Mouse (Mus musculus) forebrain, embryonic 12.5 days (tissue): Measurements from ENCODE around the gene Hist1h3b. TPM values are rescaled to one million over a fixed set of nuclear protein-coding genes. Genes with fewer than 3 reads are reported as not detected.
"Not testable (repeated sequence)": the region's sequence is repeated elsewhere in the genome, so short reads cannot be mapped to it uniquely, and the experiment has no call there.

Source experiments
- ATAC-seq: fragments of 200-750 bp; cut with Nextera tagmentation; 2 replicates; pipeline ENCODE4 v1.8.0; 2017; ENCODE audit warnings: moderate TSS enrichment; ENCODE audit not compliant: low FRiP score
- H3K27ac ChIP-seq: fragments of 300-500 bp; sonication (generic); 2 replicates; pipeline ENCODE4 v1.5.1; 2016; ENCODE audit warnings: mild to moderate bottlenecking
- H3K27me3 ChIP-seq: fragments of 300-500 bp; sonication (generic); 2 replicates; pipeline ENCODE4 v1.6.1; 2016; ENCODE audit warnings: mild to moderate bottlenecking
- H3K36me3 ChIP-seq: fragments of 300-500 bp; sonication (generic); replicated peaks from 2 replicates; pipeline ENCODE4 v1.6.1; 2016; ENCODE audit warnings: mild to moderate bottlenecking
- H3K4me1 ChIP-seq: fragments of 300-500 bp; sonication (generic); 2 replicates; pipeline ENCODE4 v1.6.1; 2016
- H3K4me2 ChIP-seq: fragments of 300-500 bp; sonication (generic); 2 replicates; pipeline ENCODE4 v1.6.1; 2016; ENCODE audit warnings: mild to moderate bottlenecking, moderate library complexity
- H3K4me3 ChIP-seq: fragments of 300-500 bp; sonication (generic); replicated peaks from 2 replicates; pipeline ENCODE4 v1.5.1; 2016; ENCODE audit warnings: mild to moderate bottlenecking
- H3K9ac ChIP-seq: fragments of 300-500 bp; sonication (generic); 2 replicates; pipeline ENCODE4 v1.6.1; 2016; ENCODE audit warnings: mild to moderate bottlenecking
- H3K9me3 ChIP-seq: fragments of 300-500 bp; sonication (generic); 2 replicates; pipeline ENCODE4 v1.6.1; 2016
- WGBS: fragments of 180-500 bp; shearing (Covaris S2); methylation state at CpG from one replicate; pipeline ENCODE4 v1.1.7; 2016; 5-methylcytosine and 5-hydroxymethylcytosine counted together
- polyA plus RNA-seq: library from polyadenylated mRNA; unstranded; fragments of >200 nt; fragmentation: Nextera tagmentation; extraction: Ambion mirVana; gene quantifications from 2 replicates; pipeline ENCODE4 v1.2.1, GENCODE M21; 2016

Hist1h3b gene
- 14.0 and 15.8 TPM in 2 replicates for polyA plus RNA-seq

DNA sequence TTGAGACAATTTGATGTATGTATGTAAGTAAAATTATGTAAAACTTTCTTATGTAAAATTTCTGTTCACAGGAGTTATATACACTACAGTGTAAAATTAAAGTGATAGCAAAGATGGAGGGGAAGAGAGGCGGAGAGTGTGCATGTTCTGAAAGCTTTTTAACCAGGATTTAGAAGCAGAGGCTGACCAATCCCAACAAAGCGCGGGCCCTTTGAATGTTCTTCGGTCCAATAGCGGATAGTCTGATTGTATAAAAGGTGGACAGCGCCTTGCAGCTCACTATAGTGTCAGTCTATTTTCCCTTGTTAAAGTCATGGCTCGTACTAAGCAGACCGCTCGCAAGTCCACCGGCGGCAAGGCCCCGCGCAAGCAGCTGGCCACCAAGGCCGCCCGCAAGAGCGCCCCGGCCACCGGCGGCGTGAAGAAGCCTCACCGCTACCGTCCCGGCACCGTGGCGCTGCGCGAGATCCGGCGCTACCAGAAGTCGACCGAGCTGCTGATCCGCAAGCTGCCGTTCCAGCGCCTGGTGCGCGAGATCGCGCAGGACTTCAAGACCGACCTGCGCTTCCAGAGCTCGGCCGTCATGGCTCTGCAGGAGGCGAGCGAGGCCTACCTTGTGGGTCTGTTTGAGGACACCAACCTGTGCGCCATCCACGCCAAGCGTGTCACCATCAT lies at the start of gene Hist1h3b:
TSS of gene Hist1h3b (plus strand) at position 201 of the 675 bp plus-strand sequence.
- Histone ChIP-seq H3K9ac (peak within 1 kb of the TSS; percentile 57), H3K27ac (peak within 1 kb of the TSS; percentile 98), H3K4me3 (peak within 1 kb of the TSS; percentile 47), H3K4me2 (peak within 1 kb of the TSS; percentile 59)
- WGBS, result 0% methylated on average over 18 of the region's 47 CpGs
- H3K9me3 ChIP-seq, H3K27me3 ChIP-seq, H3K36me3 ChIP-seq, H3K4me1 ChIP-seq: not testable (repeated sequence)
- peak; percentile 90 for ATAC-seq

DNA sequence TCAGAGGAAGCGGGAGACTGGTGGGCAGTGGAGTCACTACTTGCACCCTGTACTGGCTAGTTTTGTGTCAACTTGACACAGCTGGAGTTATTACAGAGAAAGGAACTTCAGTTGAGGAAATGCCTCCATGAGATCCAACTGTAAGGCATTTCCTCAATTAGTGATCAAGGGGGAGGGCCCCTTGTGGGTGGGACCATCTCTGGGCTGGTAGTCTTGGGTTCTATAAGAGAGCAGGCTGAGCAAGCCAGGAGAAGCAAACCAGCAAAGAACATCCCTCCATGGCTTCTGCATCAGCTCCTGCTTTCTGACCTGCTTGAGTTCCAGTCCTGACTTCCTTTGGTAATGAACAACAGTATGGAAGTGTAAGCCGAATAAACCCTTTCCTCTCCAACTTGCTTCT lies 49.3 kb upstream of the Hist1h3b start:
- H3K9ac ChIP-seq, H3K4me2 ChIP-seq, H3K4me3 ChIP-seq, H3K9me3 ChIP-seq, H3K4me1 ChIP-seq, H3K27ac ChIP-seq, H3K36me3 ChIP-seq, ATAC-seq, H3K27me3 ChIP-seq: not testable (repeated sequence)
- 87% methylated on average over 2 of the region's 2 CpGs for WGBS

DNA sequence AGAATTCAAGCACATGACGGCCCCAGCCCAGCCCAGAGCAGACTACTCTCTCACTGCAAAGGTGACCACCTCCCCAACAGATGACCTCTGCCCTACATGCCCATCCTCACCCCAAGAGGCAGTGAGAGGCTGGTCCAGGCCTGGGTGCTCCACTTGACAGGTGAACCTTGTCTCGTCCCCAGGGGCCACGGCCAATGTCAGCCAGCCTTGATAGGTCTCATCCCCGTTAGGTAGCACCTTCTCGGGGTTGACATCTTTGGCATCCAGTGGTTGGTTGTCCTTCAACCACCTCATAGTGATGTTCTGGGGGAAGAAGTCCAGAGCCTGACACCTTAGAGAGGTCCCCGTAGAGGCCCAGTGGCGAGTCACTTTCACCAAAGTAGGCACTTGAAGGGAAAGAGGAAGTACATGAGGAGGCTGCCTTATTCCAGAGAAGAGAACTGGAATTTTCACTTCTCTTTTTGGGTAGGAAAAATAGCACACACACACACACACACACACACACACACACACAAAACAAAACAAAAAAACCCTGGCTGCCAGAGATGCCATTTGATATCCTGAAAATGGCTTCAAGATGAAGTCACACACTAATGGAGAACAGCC lies 46.2 kb upstream of the Hist1h3b start:
- Histone ChIP-seq H3K27ac (no peak overlapping the region), H3K9ac (no peak overlapping the region), H3K27me3 (peaks cover 7% of the 10 kb centered on the region; the same call in 1 of the 2 replicates), H3K4me2 (no peak overlapping the region), H3K4me1 (peaks cover 13% of the 10 kb centered on the region), H3K4me3 (no peak overlapping the region), H3K36me3 (no peaks in the 10 kb centered on the region), H3K9me3 (no peaks in the 10 kb centered on the region)
- 91% methylated on average over 7 of the region's 7 CpGs for whole genome bisulfite sequencing
- ATAC-seq, result no peak

DNA sequence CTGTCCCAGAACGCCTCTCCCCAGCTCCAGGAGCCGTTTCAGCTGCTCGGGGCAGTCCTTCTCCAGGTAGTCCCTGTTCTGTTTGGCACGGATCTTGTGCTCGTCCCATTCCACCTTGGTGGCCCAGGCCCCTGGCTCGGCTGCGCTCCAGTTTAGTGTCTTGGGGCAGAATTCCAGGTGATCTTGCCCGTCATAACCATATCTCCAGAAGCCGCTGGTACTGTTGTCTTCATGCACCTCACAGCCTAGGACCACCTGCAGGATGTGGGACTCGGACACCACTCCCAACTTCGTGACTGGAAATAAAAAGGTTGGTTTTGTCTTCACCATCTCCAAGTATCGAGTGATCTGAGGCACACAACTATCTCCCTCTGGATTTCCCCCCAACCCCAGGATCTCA lies 45.3 kb upstream of the Hist1h3b start:
- WGBS, result 93% methylated on average over 12 of the region's 12 CpGs
- Histone ChIP-seq H3K4me3 (no peak overlapping the region), H3K4me2 (no peak overlapping the region), H3K27ac (no peak overlapping the region), H3K36me3 (no peaks in the 10 kb centered on the region), H3K9ac (no peak overlapping the region), H3K9me3 (no peaks in the 10 kb centered on the region), H3K27me3 (peaks cover 7% of the 10 kb centered on the region; the same call in 1 of the 2 replicates), H3K4me1 (peaks cover 13% of the 10 kb centered on the region)
- no peak for ATAC-seq

DNA sequence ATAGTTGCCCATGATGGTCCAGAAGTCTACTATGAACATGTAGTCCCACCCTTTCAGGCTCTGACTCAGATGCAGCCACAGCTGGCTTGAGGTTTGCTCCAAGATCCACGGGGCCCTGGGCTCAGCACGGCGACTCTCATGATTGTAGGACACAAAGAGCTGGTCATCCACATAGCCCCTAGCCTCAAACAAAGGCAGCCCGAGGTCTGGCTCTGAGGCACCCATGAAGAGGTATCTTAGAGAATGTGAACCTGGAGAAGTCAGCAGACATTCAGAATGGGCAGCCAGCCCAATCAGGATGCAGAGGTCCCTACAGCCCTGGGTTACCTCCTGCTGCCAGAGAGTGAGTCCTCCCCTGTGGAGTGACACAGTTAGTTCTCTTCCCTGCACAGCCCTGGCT lies 44.0 kb upstream of the Hist1h3b start:
- no peak overlapping the region for H3K4me2 ChIP-seq
- WGBS, result 85% methylated on average over 4 of the region's 4 CpGs
- ATAC-seq, result no peak
- peaks cover 13% of the 10 kb centered on the region for H3K4me1 ChIP-seq
- H3K9ac ChIP-seq, result no peak overlapping the region
- no peaks in the 10 kb centered on the region for H3K9me3 ChIP-seq
- no peak overlapping the region for H3K27ac ChIP-seq
- peaks cover 7% of the 10 kb centered on the region; the same call in 1 of the 2 replicates for H3K27me3 ChIP-seq
- H3K36me3 ChIP-seq, result no peaks in the 10 kb centered on the region
- H3K4me3 ChIP-seq, result no peak overlapping the region

DNA sequence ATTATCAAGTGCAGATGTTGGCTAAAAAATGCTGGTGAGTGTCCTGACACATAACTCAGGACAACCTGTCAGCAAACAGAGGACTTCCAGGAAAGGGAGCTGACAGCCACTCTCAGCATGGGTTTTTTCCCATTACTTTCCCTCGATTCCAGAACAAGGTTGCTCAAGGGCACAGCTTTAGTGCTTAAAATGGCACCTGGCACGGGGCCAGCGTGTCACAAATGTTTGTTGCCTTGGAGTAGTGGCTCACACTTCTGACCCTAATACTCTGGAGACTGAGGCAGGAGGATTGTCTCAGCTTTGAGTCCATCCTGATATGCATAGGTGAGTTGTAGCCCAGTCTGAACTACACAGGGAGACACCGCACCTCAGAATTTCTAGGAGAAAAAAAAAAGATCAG lies 43.4 kb upstream of the Hist1h3b start:
- Histone ChIP-seq H3K9ac (no peak overlapping the region), H3K27me3 (peaks cover 7% of the 10 kb centered on the region; the same call in 1 of the 2 replicates), H3K4me3 (no peak overlapping the region), H3K9me3 (no peaks in the 10 kb centered on the region), H3K4me1 (peaks cover 13% of the 10 kb centered on the region), H3K27ac (no peak overlapping the region), H3K4me2 (no peak overlapping the region), H3K36me3 (no peaks in the 10 kb centered on the region)
- ATAC-seq, result no peak
- WGBS, result 85% methylated on average over 4 of the region's 4 CpGs

DNA sequence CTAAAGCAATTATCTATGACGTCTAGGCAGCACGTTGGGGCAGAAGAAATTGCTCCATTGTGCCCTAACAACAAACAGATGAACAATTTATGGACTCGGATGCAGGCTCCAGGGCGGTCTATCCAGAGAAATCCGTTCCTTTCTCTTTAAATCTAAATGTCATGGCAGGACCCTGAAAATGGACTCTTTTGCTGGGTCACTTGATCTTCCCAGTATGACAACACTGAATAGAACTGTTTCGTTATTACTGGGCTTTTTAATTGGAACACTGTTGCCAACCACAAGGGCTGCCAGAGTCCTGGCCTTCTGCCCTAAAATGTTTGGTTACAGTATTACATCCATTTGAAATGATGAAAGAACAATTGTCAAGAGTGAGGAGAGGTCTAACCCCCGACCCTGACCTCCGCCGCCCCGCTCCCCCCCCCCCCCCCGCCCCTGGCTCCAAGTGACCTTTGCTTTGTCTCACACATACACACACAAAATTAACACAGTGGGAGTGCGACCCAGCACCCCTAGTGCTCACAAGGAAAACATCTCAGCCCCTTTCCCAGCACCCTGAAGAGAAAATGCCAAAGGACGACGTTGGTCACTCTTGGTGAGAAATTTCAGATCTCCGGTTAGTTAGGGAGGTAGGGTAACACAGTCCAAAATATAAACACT lies 42.2 kb upstream of the Hist1h3b start:
- no peaks in the 10 kb centered on the region for H3K36me3 ChIP-seq
- peak overlapping the region; percentile 28 for H3K4me3 ChIP-seq
- peak overlapping the region; percentile 33 for H3K9ac ChIP-seq
- H3K27ac ChIP-seq, result no peak overlapping the region
- peak overlapping the region; percentile 52 for H3K4me2 ChIP-seq
- peaks cover 7% of the 10 kb centered on the region; the same call in 1 of the 2 replicates for H3K27me3 ChIP-seq
- 18% methylated on average over 15 of the region's 15 CpGs for WGBS
- 0 out of 2 replicates have a peak, but pooled peaks have one; percentile 6 for ATAC-seq
- no peaks in the 10 kb centered on the region for H3K9me3 ChIP-seq
- peaks cover 13% of the 10 kb centered on the region for H3K4me1 ChIP-seq

DNA sequence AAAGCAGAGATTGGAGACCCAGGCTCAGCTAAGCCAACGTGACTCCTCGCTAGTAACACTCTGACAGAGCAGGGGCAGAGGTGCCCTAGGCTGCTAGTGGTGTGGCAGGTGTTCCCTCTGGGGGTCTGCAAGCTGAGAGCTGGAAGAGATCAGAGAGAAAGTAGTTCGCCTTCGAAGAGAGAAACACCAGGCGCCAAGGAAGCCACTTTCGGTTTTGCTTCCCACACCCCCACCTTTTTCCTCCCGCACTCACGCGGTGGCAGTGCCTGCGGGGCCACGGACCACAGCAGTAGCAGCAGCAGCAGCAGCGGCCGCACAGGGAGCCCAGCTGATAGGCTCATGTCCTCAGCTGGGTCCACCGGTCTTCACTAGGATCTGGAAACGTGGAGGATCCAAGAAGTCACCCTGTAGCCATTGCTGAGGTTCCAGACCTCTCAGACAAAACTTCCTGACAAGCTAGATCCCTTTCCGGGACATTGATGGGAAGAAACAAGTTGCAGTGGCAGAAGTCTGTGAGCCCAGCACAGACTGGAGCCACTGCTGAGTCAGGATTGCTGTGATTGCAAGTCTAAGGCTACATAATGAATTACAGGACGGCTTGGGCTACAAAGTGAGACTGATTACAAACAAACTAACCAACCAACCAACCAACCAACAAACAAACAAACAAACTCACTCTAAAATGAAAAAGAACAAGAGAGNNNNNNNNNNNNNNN lies 41.5 kb upstream of the Hist1h3b start, which contains the start of gene Hfe:
TSS of gene Hfe (minus strand) at position 481 of the 716 bp plus-strand sequence.
- H3K4me2 ChIP-seq, result peak within 1 kb of the TSS; percentile 52
- H3K4me3 ChIP-seq, result peak within 1 kb of the TSS; percentile 28
- peak within 1 kb of the TSS; percentile 33 for H3K9ac ChIP-seq
- no peaks in the 10 kb centered on the region for H3K9me3 ChIP-seq
- WGBS, result 6% methylated on average over 17 of the region's 17 CpGs
- no peaks in the 10 kb centered on the region for H3K36me3 ChIP-seq
- ATAC-seq, result 0 out of 2 replicates have a peak, but pooled peaks have one; percentile 53
- H3K27ac ChIP-seq, result no peak within 1 kb of the TSS
- H3K27me3 ChIP-seq, result peaks cover 7% of the 10 kb centered on the region; the same call in 1 of the 2 replicates
- peaks cover 13% of the 10 kb centered on the region for H3K4me1 ChIP-seq

DNA sequence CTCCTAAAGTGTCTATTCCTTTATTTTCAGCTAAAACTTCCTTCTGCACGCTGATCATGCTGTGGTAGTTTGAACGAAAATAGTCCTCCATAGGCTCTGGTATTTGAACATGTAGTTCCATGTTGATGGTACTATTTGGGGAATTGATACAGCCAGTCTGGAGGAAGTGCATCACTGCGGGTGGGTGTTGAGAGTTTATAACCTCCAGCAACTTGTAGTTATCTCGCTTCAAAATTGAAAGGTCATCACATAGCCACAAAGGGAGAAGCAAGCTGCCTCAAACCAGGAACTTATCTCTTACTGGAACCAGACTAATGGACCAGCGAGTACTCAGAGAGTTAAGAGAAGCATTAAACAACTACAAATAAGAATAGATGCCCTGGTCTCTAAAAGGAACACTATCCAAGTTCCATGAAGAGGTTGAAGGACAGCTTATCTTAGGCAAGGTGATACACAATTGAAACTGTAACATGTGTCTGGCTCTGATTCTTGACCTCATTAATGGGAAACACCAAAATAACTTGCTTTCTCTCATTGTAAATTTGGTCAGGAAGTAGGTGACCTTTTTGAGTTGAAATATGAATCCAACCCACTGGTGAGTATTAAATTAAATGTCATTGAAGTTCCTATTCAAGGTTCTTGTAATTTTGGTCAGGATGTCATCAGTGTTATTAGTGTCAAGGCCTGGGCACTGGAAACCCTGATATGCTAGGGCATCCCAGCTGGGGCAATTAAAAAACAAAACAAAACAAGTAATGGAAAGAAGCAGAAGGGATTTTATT lies 35.6 kb upstream of the Hist1h3b start:
- Histone ChIP-seq H3K4me2 (no peak overlapping the region), H3K27me3 (no peaks in the 10 kb centered on the region), H3K4me1 (no peaks in the 10 kb centered on the region), H3K4me3 (no peak overlapping the region), H3K9ac (no peak overlapping the region), H3K9me3 (no peaks in the 10 kb centered on the region), H3K27ac (no peak overlapping the region), H3K36me3 (no peaks in the 10 kb centered on the region)
- no peak for ATAC-seq
- WGBS, result 86% methylated on average over 5 of the region's 5 CpGs

DNA sequence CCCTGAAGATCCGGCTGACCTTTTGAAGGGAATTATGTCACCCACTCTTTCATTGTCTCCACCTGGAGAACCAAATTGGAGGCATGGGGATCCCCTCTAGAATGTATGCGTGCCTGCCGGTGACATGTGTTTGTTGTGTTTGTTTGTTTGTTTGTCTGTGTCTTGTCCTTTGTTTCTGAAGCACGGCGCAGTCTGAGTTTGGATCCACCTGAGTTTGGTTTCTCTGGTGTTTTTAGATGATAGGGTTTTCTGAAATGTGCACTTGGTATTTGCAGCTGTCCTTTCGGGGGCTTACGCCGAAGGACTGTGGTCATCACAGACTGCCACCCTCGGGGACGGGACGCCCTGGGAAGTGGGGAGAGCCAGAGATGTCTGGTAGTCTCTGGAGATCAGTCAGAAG lies 34.9 kb upstream of the Hist1h3b start:
- H3K4me1 ChIP-seq, result no peaks in the 10 kb centered on the region
- 64% methylated on average over 11 of the region's 11 CpGs for WGBS
- no peak for ATAC-seq
- no peaks in the 10 kb centered on the region for H3K36me3 ChIP-seq
- H3K27ac ChIP-seq, result no peak overlapping the region
- no peak overlapping the region for H3K9ac ChIP-seq
- H3K9me3 ChIP-seq, result no peaks in the 10 kb centered on the region
- H3K4me3 ChIP-seq, result no peak overlapping the region
- H3K27me3 ChIP-seq, result no peaks in the 10 kb centered on the region
- H3K4me2 ChIP-seq, result no peak overlapping the region

DNA sequence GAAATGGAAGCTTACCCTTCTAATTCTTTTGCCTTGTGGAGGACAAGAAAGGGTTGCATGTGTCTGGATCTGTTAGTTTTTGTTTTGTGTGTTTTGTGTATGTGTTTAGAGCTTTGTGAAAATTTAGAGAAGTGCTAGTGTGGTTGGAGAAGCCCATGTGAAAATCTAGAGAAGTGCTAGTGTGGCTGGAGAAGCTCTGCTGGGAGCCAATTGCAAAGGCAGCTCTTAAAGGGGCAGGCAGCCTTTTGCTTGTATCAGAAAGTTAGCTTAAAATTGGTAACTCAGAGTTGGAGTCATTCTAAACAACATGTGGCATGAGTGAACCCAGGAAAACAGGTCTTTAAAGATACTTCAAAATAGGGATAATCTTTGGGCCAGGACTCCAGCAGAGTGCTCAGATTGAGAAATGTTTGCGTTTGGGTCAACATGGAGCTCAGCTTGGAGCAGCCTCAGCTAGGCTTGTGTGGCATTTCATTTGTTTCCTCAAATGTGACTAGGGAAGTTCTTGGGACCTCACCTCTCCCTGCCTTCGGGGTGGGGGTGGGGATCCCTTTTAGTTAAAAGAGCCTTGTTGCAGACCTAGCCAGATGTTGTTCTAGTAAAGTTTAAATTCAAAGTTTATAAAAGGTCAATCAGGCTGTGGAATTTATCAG lies 34.3 kb upstream of the Hist1h3b start:
- not testable (repeated sequence) for H3K4me2 ChIP-seq, H3K27me3 ChIP-seq, H3K36me3 ChIP-seq, H3K4me3 ChIP-seq, H3K4me1 ChIP-seq, H3K9ac ChIP-seq, H3K9me3 ChIP-seq, H3K27ac ChIP-seq, ATAC-seq
- 17% methylated on average over 2 of the region's 2 CpGs for WGBS
